20 mouse cellular contexts compared by ENCODE assay signal in the genomic region with DNA sequence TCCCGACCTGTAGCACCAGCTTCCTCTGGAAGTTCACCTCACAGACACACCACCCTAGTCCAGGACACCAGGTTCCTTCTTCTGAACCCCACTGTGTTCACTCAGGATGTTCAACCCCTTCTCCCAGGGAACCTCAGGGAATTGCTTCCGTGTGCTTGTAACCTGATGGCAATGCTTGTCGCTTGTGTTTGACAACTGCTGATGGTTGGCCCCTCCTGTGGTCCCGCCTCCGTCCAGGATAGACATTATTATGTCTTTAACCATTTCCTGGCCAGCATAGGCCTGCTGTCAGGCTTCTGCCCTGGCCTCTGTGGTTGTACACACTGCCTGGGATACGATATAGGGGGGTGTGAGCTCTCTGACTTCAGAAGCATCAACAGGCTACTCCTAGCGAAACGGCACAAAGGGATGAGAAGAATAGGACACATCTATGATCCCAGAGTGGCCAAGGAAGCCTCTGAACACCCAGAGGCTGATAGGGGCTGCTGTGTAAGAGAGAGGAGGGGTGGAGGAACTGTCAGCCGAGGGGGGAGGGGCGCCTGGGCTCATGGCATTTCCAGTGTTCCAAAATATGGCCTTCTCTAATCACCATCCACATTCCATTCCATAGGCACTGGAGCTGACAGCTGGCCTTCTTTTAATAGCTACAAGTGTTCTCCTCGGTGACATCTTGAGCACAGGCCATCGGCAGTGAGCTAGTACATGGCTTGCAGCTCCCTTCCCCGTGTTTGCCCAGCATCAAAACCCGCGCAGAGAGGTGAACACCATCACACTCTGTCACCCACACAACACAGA. TPM values are rescaled to one million over a fixed set of nuclear protein-coding genes. Genes with fewer than 3 reads are reported as not detected.
DNase-seq lines count a peak whose midpoint lies in the region; ATAC-seq and TF ChIP-seq lines count a peak whose summit lies in the region.
"Had no signal": no experiment of that assay in that cellular context is flagged by ENCODE, and none has a peak within 500 bp of the region (broad histone marks: within the 10 kb centered on the region; RNA-seq: fewer than 3 reads in every experiment).

No protein-coding gene starts in this region.

- no peak for TF ChIP-seq CTCF in heart, postnatal 0 days (IDR thresholded peaks at IDR 0.05; ENCODE audit: low read depth)

- H3K9ac ChIP-seq in heart, postnatal 0 days (replicated peaks; ENCODE audit: low read depth, low read length): peak overlapping the region; percentile 33; the same call in 1 of the 2 replicates
- H3K9ac ChIP-seq: embryonic facial prominence, embryonic 12.5 days; hindbrain, embryonic 13.5 days; intestine, embryonic 15.5 days; midbrain, embryonic 15.5 days had no signal

- no peak overlapping the region for H3K4me3 ChIP-seq in heart, postnatal 0 days (ENCODE audit: low read depth, low read length)
- H3K4me3 ChIP-seq: embryonic facial prominence, embryonic 12.5 days; hindbrain, embryonic 13.5 days; intestine, embryonic 15.5 days; midbrain, embryonic 15.5 days had no signal

- peak overlapping the region; percentile 100 for H3K27ac ChIP-seq in heart, postnatal 0 days (ENCODE audit: low read depth)
- H3K27ac ChIP-seq: embryonic facial prominence, embryonic 12.5 days; hindbrain, embryonic 13.5 days; intestine, embryonic 15.5 days; kidney, postnatal 0 days; midbrain, embryonic 15.5 days had no signal

- H3K27me3 ChIP-seq in heart, postnatal 0 days (ENCODE audit: control insufficient read depth, insufficient read depth, low read length): no peaks in the 10 kb centered on the region
- H3K27me3 ChIP-seq: embryonic facial prominence, embryonic 12.5 days; hindbrain, embryonic 13.5 days; intestine, embryonic 15.5 days; midbrain, embryonic 15.5 days had no signal

- WGBS in heart, postnatal 0 days: 34% methylated on average over 15 of the region's 15 CpGs

- H3K9me3 ChIP-seq in heart, postnatal 0 days (replicated peaks; ENCODE audit: control insufficient read depth, low read length): no peaks in the 10 kb centered on the region
- H3K9me3 ChIP-seq: embryonic facial prominence, embryonic 12.5 days; hindbrain, embryonic 13.5 days; intestine, embryonic 15.5 days; midbrain, embryonic 15.5 days had no signal

- peak; percentile 94 for DNase-seq in heart, adult 11 months
- no peak for DNase-seq in heart, adult 8-10 months (ENCODE audit: low spot score)
- DNase-seq in lung, postnatal 4 days: peak; percentile 28 to 63
- no peak for DNase-seq in lung, postnatal 36 days
- DNase-seq in heart, postnatal 0 days (ENCODE audit: low spot score): peak; percentile 91
- DNase-seq in ovary, postnatal 36 days (ENCODE audit: low spot score): no peak
- DNase-seq in frontal cortex, adult 2 months (ENCODE audit: extremely low spot score in 1 of 2, low spot score in 1 of 2): no peak
- DNase-seq: adrenal gland, adult 8-10 months; cerebellum, adult 18-20 months; right cerebral cortex, postnatal 25 days; thymus, postnatal 36 days had no signal

- peak; percentile 36 for ATAC-seq in heart, postnatal 0 days (ENCODE audit: insufficient read depth, low read depth)
- ATAC-seq: intestine, embryonic 15.5 days had no signal

- peaks cover 64% of the 10 kb centered on the region for H3K4me1 ChIP-seq in heart, postnatal 0 days (ENCODE audit: control insufficient read depth, insufficient read depth)
- H3K4me1 ChIP-seq: midbrain, embryonic 15.5 days had no signal

- no peaks in the 10 kb centered on the region for H3K36me3 ChIP-seq in heart, postnatal 0 days (replicated peaks; ENCODE audit: control insufficient read depth, insufficient read depth, low read length)
- H3K36me3 ChIP-seq: embryonic facial prominence, embryonic 12.5 days; hindbrain, embryonic 13.5 days; intestine, embryonic 15.5 days; midbrain, embryonic 15.5 days had no signal

- peak overlapping the region; percentile 25 for H3K4me2 ChIP-seq in heart, postnatal 0 days (ENCODE audit: low read depth, low read length)
- H3K4me2 ChIP-seq: embryonic facial prominence, embryonic 12.5 days; hindbrain, embryonic 13.5 days; intestine, embryonic 15.5 days had no signal

- peak; percentile 80; the same call in 1 of the 2 replicates for TF ChIP-seq EP300 in heart, postnatal 0 days (IDR thresholded peaks at IDR 0.05; ENCODE audit: low read depth)

RNA-seq across cellular contexts. Expression of gene Ldb3, which starts 3.5 kb away (rescaled TPM):
- 1,000 to 10,000 TPM; 1,077 to 1,246 (median 1,126) TPM for total RNA-seq in heart, adult 8-10 months (2022)
- total RNA-seq in heart, postnatal 0 days (2014; rRNA removed; ENCODE audit: low replicate concordance): 518 and 526 TPM in 2 replicates
- polyA plus RNA-seq in heart, postnatal 0 days (2015; fragmentation: Nextera tagmentation; extraction: Ambion mirVana): 376 and 380 TPM in 2 replicates
- 4.9 and 5.0 TPM in 2 replicates for polyA plus RNA-seq in frontal cortex, adult 2 months (2012; rRNA removed)
- total RNA-seq: megakaryocyte progenitor cell, adult 5-6 weeks had no signal

RNA-seq across cellular contexts. Expression of gene Opn4, which starts 8.0 kb away (rescaled TPM):
- total RNA-seq in heart, adult 8-10 months (2022): 1 to 10 TPM; 1.7 to 2.5 (median 2.4) TPM
- 5.9 and 8.6 TPM in 2 replicates for total RNA-seq in heart, postnatal 0 days (2014; rRNA removed; ENCODE audit: low replicate concordance)
- 8.4 and 8.7 TPM in 2 replicates for polyA plus RNA-seq in heart, postnatal 0 days (2015; fragmentation: Nextera tagmentation; extraction: Ambion mirVana)
- polyA plus RNA-seq in frontal cortex, adult 2 months (2012; rRNA removed): 0.04 and 0.10 TPM in 2 replicates
- total RNA-seq: left cerebral cortex, postnatal 10 days; megakaryocyte progenitor cell, adult 5-6 weeks had no signal
- polyA plus RNA-seq: C2C12; hindbrain, embryonic 13.5 days; intestine, embryonic 15.5 days; liver, embryonic 11.5 days; midbrain, embryonic 15.5 days had no signal

Comparison
In these comparisons a context has a peak if more than half of its experiments do, and no peak if none do; other contexts are left out.
1. DNase-seq: peak in heart, adult 11 months (single experiment), lung, postnatal 4 days (2 of 2) and heart, postnatal 0 days (single experiment); none in heart, adult 8-10 months (single experiment), lung, postnatal 36 days (single experiment), ovary, postnatal 36 days (single experiment) and frontal cortex, adult 2 months (0 of 2).